Mouse (Mus musculus): ENCODE measurements around the gene Vdr.

Vdr gene

DNA sequence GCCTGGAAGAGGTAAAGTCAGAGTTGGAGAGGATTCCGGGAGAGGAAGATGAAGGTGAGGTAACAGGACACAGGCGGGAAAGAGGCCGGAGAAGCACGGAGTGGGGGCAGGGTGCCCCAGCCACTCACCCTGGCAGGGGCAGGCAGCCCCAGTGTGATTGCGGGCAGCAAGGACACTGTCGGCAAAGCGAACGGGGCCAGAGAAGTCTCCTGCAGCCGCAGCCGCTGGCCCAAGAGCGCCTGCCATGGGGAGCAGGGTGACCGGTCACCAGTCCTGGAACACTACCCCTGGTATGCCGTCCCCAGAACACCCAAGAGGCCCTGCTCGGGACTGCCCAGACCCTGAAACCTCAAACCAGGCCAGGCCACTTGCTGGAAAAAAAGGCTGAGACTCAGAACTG, 101.9 kb downstream of the Vdr start:
- no peak for DNase-seq

- DNase-seq: no peak
Observed at GRCm38 (mm10) chr15:97807867-97808266, 102.6 kb downstream of the Vdr start.

All from cerebellum, postnatal 25 days (tissue).